Mouse (Mus musculus): ENCODE results near the gene Srpx.

GRCm38 (mm10) chrX:10034666-10035065 is 82.8 kb downstream of the Srpx start:
- TF ChIP-seq CTCF (IDR thresholded peaks at IDR 0.05; ENCODE audit: extremely low read depth, insufficient read length, insufficient replicate concordance, low read depth, low read length) = peak; percentile 25; the same call in 1 of the 2 replicates
- no peak for TF ChIP-seq POLR2A (IDR thresholded peaks at IDR 0.05; ENCODE audit: low read depth, low read length)
